In genomic region chr6:87211551-87211950, GRCm38 (mm10) we compare ENCODE assay signal across 33 mouse cellular contexts.
DNase-seq lines count a peak whose midpoint lies in the region; ATAC-seq and TF ChIP-seq lines count a peak whose summit lies in the region.
"Had no signal": no experiment of that assay in that cellular context is flagged by ENCODE, and none has a peak within 500 bp of the region (broad histone marks: within the 10 kb centered on the region; RNA-seq: fewer than 3 reads in every experiment).

No protein-coding gene starts in this region.

- TF ChIP-seq POLR2A in testis, adult 2 months (IDR thresholded peaks at IDR 0.05; ENCODE audit: control insufficient read depth, low read depth, low read length) = no peak

- H3K4me3 ChIP-seq in kidney, postnatal 0 days (replicated peaks; ENCODE audit: low read depth, low read length) = no peak overlapping the region
- H3K4me3 ChIP-seq in testis, adult 2 months (ENCODE audit: control insufficient read depth, low read depth, low read length) = no peak overlapping the region
- no peak overlapping the region for H3K4me3 ChIP-seq in limb, embryonic 10.5 days
- H3K4me3 ChIP-seq: erythroblast, embryonic 14.5 days; heart, embryonic 10.5 days; heart, embryonic 15.5 days; hindbrain, embryonic 13.5 days; left cerebral cortex, adult 2 months; liver, embryonic 13.5 days; lung, embryonic 15.5 days; megakaryocyte, embryonic 14.5 days; midbrain, embryonic 12.5 days; stomach, embryonic 15.5 days had no signal

- WGBS in kidney, postnatal 0 days = 87% methylated on average over 3 of the region's 3 CpGs
- WGBS in limb, embryonic 10.5 days = 88% methylated on average over 3 of the region's 3 CpGs

- 0 out of 2 replicates have a peak, but pooled peaks cover 3% of the 10 kb centered on the region for H3K4me1 ChIP-seq in kidney, postnatal 0 days (replicated peaks; ENCODE audit: insufficient read depth, low read length)
- no peaks in the 10 kb centered on the region for H3K4me1 ChIP-seq in testis, adult 2 months (ENCODE audit: control insufficient read depth, insufficient read depth, low read length)
- peaks cover 25% of the 10 kb centered on the region for H3K4me1 ChIP-seq in limb, embryonic 10.5 days
- H3K4me1 ChIP-seq: hindbrain, embryonic 13.5 days; midbrain, embryonic 12.5 days; stomach, embryonic 15.5 days had no signal

- no peak overlapping the region for H3K27ac ChIP-seq in kidney, postnatal 0 days
- no peak overlapping the region for H3K27ac ChIP-seq in testis, adult 2 months (ENCODE audit: control insufficient read depth, insufficient read depth, low read depth, low read length)
- no peak overlapping the region for H3K27ac ChIP-seq in limb, embryonic 10.5 days
- H3K27ac ChIP-seq: heart, embryonic 10.5 days; heart, embryonic 15.5 days; hindbrain, embryonic 13.5 days; left cerebral cortex, adult 2 months; liver, embryonic 13.5 days; lung, embryonic 15.5 days; midbrain, embryonic 12.5 days; stomach, embryonic 15.5 days had no signal

- TF ChIP-seq CTCF in kidney, postnatal 0 days (IDR thresholded peaks at IDR 0.05; ENCODE audit: low read depth) = peak; percentile 18; the same call in 1 of the 2 replicates
- TF ChIP-seq CTCF in testis, adult 2 months (IDR thresholded peaks at IDR 0.05; ENCODE audit: control insufficient read depth, insufficient read depth, insufficient replicate concordance, low read depth, low read length) = 0 out of 2 replicates have a peak, but pooled peaks have one; percentile 5

- 0 out of 2 replicates have a peak, but pooled peaks cover 5% of the 10 kb centered on the region for H3K36me3 ChIP-seq in kidney, postnatal 0 days (ENCODE audit: insufficient read depth, low read length)
- no peaks in the 10 kb centered on the region for H3K36me3 ChIP-seq in testis, adult 2 months (ENCODE audit: control insufficient read depth, insufficient read depth, low read length)
- H3K36me3 ChIP-seq in limb, embryonic 10.5 days = peaks cover 60% of the 10 kb centered on the region
- H3K36me3 ChIP-seq: heart, embryonic 10.5 days; liver, embryonic 13.5 days had no signal

- no peak overlapping the region for H3K9ac ChIP-seq in kidney, postnatal 0 days (ENCODE audit: low read depth, low read length)
- H3K9ac ChIP-seq: heart, embryonic 15.5 days; hindbrain, embryonic 13.5 days; liver, embryonic 13.5 days; lung, embryonic 15.5 days; midbrain, embryonic 12.5 days; stomach, embryonic 15.5 days had no signal

- no peak for ATAC-seq in kidney, postnatal 0 days (replicated peaks; ENCODE audit: low FRiP score, low read depth)
- ATAC-seq: activated CD4-positive, CD25-positive, alpha-beta regulatory T cell, adult 4 months; inflammation-experienced regulatory T-cells, adult 6 months had no signal

- H3K4me2 ChIP-seq in kidney, postnatal 0 days (ENCODE audit: low read length) = no peak overlapping the region
- H3K4me2 ChIP-seq: heart, embryonic 15.5 days; hindbrain, embryonic 13.5 days; liver, embryonic 13.5 days; lung, embryonic 15.5 days; midbrain, embryonic 12.5 days; stomach, embryonic 15.5 days had no signal

- H3K27me3 ChIP-seq in kidney, postnatal 0 days (ENCODE audit: insufficient read depth, low read length) = no peaks in the 10 kb centered on the region
- no peaks in the 10 kb centered on the region for H3K27me3 ChIP-seq in testis, adult 2 months (ENCODE audit: control insufficient read depth, insufficient read depth, low read length)
- no peaks in the 10 kb centered on the region for H3K27me3 ChIP-seq in limb, embryonic 10.5 days (ENCODE audit: low read depth, poor library complexity, severe bottlenecking)
- H3K27me3 ChIP-seq: heart, embryonic 15.5 days; hindbrain, embryonic 13.5 days; liver, embryonic 13.5 days; lung, embryonic 15.5 days; midbrain, embryonic 12.5 days; stomach, embryonic 15.5 days had no signal

- H3K9me3 ChIP-seq in kidney, postnatal 0 days (replicated peaks; ENCODE audit: low read length) = no peaks in the 10 kb centered on the region
- H3K9me3 ChIP-seq in limb, embryonic 10.5 days (replicated peaks) = no peaks in the 10 kb centered on the region
- H3K9me3 ChIP-seq: heart, embryonic 10.5 days; heart, embryonic 15.5 days; hindbrain, embryonic 13.5 days; liver, embryonic 13.5 days; lung, embryonic 15.5 days; midbrain, embryonic 12.5 days; stomach, embryonic 15.5 days had no signal

- DNase-seq in kidney, postnatal 0 days (ENCODE audit: low spot score) = no peak
- DNase-seq in kidney, postnatal 14 days = no peak
- DNase-seq in testis, postnatal 10 days (ENCODE audit: low spot score) = no peak
- DNase-seq in R1 (ENCODE audit: low read depth, low spot score) = peak; percentile 51
- no peak for DNase-seq in limb, embryonic 10.5 days (ENCODE audit: low spot score)
- DNase-seq in left cerebral cortex, adult 8-10 months (ENCODE audit: low spot score in 2 of 2) = no peak
- DNase-seq: adrenal gland, adult 2 months; adrenal gland, postnatal 36 days; B cell, adult 2 months; cerebellum, adult 2 months; cerebellum, postnatal 14 days; gastrocnemius, postnatal 25 days; heart, adult 11 months; kidney, adult 2 months; layer of hippocampus, adult 9-11 months; liver, embryonic 13.5 days; lung, postnatal 36 days; retina, postnatal 1 day; right cerebral cortex, postnatal 14 days; thymus, adult 2 months; thymus, postnatal 36 days had no signal
